Mouse (Mus musculus): ENCODE data around the gene Rbl1. TPM values are rescaled to one million over a fixed set of nuclear protein-coding genes. Genes with fewer than 3 reads are reported as not detected.

Rbl1 gene
- polyA plus RNA-seq, 1 experiment from 2014 or later = 5.7 TPM

DNA sequence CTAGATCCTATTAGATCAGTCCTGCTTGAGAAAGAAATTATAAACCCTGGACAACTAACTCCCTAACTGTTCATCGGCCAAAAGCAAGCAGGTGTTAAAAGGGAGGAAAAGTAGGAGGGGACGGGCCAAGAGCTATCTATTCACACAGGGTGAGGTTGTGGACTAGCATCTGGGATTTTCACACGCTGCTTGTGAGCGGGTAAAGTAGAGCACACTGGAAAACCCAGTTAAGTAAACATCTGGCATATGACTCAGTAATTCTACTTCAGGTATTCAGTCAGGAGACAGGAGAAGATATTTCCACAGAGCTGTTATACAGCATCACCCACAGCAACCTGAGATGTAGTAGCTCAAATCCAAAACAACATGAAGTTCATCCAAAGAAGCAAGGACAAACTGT, 85.8 kb downstream of the Rbl1 start:
- no peak overlapping the region for H3K27ac ChIP-seq (ENCODE audit: low read depth, low read length)
- no peaks in the 10 kb centered on the region for H3K9me3 ChIP-seq (ENCODE audit: control insufficient read depth, low read length)
- WGBS = 90% methylated on average over 4 of the region's 4 CpGs
- H3K4me3 ChIP-seq (ENCODE audit: low read depth, low read length) = no peak overlapping the region
- no peaks in the 10 kb centered on the region for H3K27me3 ChIP-seq (ENCODE audit: control insufficient read depth, insufficient read depth, low read length)
- no peaks in the 10 kb centered on the region for H3K36me3 ChIP-seq (ENCODE audit: control insufficient read depth, insufficient read depth, low read length)
- no peak overlapping the region for H3K4me2 ChIP-seq (ENCODE audit: low read depth, low read length)
- no peak for ATAC-seq (ENCODE audit: low read depth)
- H3K9ac ChIP-seq (replicated peaks; ENCODE audit: low read depth, low read length) = no peak overlapping the region
- H3K4me1 ChIP-seq (ENCODE audit: control insufficient read depth, insufficient read depth, low read length) = no peaks in the 10 kb centered on the region

DNA sequence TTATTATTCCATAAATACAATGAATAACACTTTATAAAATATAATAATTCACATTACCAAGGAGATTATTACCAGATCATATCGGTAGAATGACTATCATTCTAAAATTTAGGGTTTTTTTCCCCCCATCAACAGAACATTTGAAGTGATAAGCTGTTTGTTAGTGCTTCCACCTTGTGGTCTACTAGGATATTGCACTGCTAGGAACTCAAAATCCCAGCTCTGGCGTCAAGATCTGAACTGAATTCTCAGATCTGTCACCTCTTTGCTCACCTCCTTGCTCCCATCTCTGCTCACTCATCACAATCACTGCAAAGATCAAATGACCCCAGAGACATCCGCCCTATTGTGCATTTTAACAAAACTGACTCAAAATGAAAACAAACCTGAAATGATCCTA, 87.4 kb downstream of the Rbl1 start:
- ATAC-seq (ENCODE audit: low read depth) = no peak
- Histone ChIP-seq H3K9me3 (ENCODE audit: control insufficient read depth, low read length) (no peaks in the 10 kb centered on the region), H3K36me3 (ENCODE audit: control insufficient read depth, insufficient read depth, low read length) (no peaks in the 10 kb centered on the region), H3K27me3 (ENCODE audit: control insufficient read depth, insufficient read depth, low read length) (no peaks in the 10 kb centered on the region), H3K9ac (replicated peaks; ENCODE audit: low read depth, low read length) (no peak overlapping the region), H3K4me1 (ENCODE audit: control insufficient read depth, insufficient read depth, low read length) (no peaks in the 10 kb centered on the region), H3K27ac (ENCODE audit: low read depth, low read length) (no peak overlapping the region), H3K4me3 (ENCODE audit: low read depth, low read length) (no peak overlapping the region), H3K4me2 (ENCODE audit: low read depth, low read length) (no peak overlapping the region)
- 20% methylated on average over 3 of the region's 3 CpGs for WGBS

DNA sequence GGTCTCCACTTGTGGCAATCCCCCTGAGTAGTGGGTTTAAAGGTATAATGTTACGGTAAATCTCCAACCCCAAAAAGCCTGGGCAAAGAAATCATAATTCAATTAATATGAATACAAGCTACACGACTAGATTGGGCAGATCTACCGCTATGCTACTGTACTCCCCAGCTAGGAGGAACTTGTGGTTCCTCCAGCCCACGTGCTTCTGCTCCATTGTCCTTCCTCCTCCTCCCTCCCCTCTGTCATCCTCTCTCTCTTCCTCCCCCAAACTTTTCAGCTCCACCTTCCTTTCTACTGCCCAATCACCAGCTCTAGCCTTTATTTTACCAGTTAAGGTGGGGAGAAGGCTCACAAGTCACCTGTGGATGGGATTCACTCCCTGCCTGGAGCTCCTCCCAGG, 96.1 kb downstream of the Rbl1 start:
- no peaks in the 10 kb centered on the region for H3K36me3 ChIP-seq (ENCODE audit: control insufficient read depth, insufficient read depth, low read length)
- H3K4me3 ChIP-seq (ENCODE audit: low read depth, low read length) = no peak overlapping the region
- no peak overlapping the region for H3K27ac ChIP-seq (ENCODE audit: low read depth, low read length)
- no peak overlapping the region for H3K4me2 ChIP-seq (ENCODE audit: low read depth, low read length)
- H3K4me1 ChIP-seq (ENCODE audit: control insufficient read depth, insufficient read depth, low read length) = no peaks in the 10 kb centered on the region
- 86% methylated on average over 4 of the region's 4 CpGs for WGBS
- no peak for ATAC-seq (ENCODE audit: low read depth)
- no peaks in the 10 kb centered on the region for H3K27me3 ChIP-seq (ENCODE audit: control insufficient read depth, insufficient read depth, low read length)
- H3K9me3 ChIP-seq (ENCODE audit: control insufficient read depth, low read length) = no peaks in the 10 kb centered on the region
- H3K9ac ChIP-seq (replicated peaks; ENCODE audit: low read depth, low read length) = no peak overlapping the region

DNA sequence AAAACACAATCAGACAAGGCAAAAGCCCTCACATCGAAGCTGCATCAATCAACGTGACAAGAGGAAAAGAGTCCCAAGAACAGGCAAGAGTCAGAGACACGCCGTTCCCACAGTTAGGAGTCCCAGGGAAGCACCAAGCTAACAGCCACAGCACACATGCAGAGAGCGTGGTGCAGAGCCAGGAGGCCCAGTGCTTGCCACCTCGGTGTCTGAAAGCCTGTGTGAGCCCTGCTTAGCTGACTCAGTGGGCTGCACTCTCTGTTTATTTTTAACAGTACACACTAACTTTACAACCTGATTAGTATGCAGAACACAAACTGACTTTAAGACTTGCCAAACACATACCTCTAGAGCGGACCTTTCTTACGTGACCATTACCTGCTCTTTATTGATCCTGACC, 99.9 kb downstream of the Rbl1 start:
- Histone ChIP-seq H3K4me3 (ENCODE audit: low read depth, low read length) (no peak overlapping the region), H3K4me2 (ENCODE audit: low read depth, low read length) (no peak overlapping the region), H3K9me3 (ENCODE audit: control insufficient read depth, low read length) (no peaks in the 10 kb centered on the region), H3K27ac (ENCODE audit: low read depth, low read length) (no peak overlapping the region), H3K36me3 (ENCODE audit: control insufficient read depth, insufficient read depth, low read length) (peaks cover 5% of the 10 kb centered on the region; the same call in 1 of the 2 replicates), H3K4me1 (ENCODE audit: control insufficient read depth, insufficient read depth, low read length) (no peaks in the 10 kb centered on the region), H3K9ac (replicated peaks; ENCODE audit: low read depth, low read length) (no peak overlapping the region), H3K27me3 (ENCODE audit: control insufficient read depth, insufficient read depth, low read length) (no peaks in the 10 kb centered on the region)
- WGBS = 77% methylated on average over 8 of the region's 8 CpGs
- no peak for ATAC-seq (ENCODE audit: low read depth)

DNA sequence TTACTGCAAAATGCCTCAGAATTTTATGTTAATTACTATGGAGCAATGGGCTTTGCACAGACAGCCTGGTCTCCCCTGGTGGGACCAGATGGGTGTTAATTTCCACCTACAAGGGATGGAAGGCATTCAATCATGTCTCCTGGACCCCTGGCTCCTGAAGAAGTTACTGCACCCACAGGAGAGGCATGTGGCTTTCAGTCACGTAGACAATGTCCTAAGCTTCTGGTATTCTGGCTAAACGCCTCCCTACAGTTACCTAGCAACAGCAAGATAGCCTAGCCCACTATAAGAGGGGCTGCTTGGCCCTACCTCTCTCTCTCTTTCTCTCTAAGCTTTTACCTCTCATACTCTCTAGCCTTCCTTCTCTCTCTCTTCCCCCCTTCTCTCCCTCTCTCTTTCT, 102.1 kb downstream of the Rbl1 start:
- H3K9ac ChIP-seq (replicated peaks; ENCODE audit: low read depth, low read length) = no peak overlapping the region
- WGBS = 45% methylated on average over 2 of the region's 2 CpGs
- H3K4me1 ChIP-seq (ENCODE audit: control insufficient read depth, insufficient read depth, low read length) = no peaks in the 10 kb centered on the region
- peaks cover 5% of the 10 kb centered on the region; the same call in 1 of the 2 replicates for H3K36me3 ChIP-seq (ENCODE audit: control insufficient read depth, insufficient read depth, low read length)
- H3K27me3 ChIP-seq (ENCODE audit: control insufficient read depth, insufficient read depth, low read length) = no peaks in the 10 kb centered on the region
- no peak overlapping the region for H3K4me3 ChIP-seq (ENCODE audit: low read depth, low read length)
- no peak overlapping the region for H3K4me2 ChIP-seq (ENCODE audit: low read depth, low read length)
- H3K9me3 ChIP-seq (ENCODE audit: control insufficient read depth, low read length) = no peaks in the 10 kb centered on the region
- no peak for ATAC-seq (ENCODE audit: low read depth)
- H3K27ac ChIP-seq (ENCODE audit: low read depth, low read length) = no peak overlapping the region

DNA sequence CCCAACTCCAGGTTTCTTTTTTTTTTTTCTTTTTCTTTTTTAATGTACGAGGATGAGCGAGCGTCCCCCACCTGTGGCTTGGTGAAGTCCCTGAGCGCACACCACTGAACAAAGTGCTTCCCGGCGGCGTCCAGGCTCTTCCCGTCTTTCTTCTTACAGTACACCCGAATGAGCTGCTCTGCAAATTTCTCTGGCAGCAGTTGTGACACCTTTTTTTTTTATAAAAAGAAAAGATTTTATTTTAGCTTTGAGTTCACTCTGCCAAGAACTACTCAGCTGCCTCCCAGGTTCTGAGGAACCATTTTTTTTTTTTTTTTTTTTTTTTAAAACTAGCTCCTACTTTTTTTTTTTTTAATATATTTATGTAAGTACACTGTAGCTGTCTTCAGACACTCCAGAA, 102.7 kb downstream of the Rbl1 start:
- Histone ChIP-seq H3K9ac (replicated peaks; ENCODE audit: low read depth, low read length) (no peak overlapping the region), H3K9me3 (ENCODE audit: control insufficient read depth, low read length) (no peaks in the 10 kb centered on the region), H3K4me1 (ENCODE audit: control insufficient read depth, insufficient read depth, low read length) (no peaks in the 10 kb centered on the region), H3K27me3 (ENCODE audit: control insufficient read depth, insufficient read depth, low read length) (no peaks in the 10 kb centered on the region), H3K4me3 (ENCODE audit: low read depth, low read length) (no peak overlapping the region), H3K4me2 (ENCODE audit: low read depth, low read length) (no peak overlapping the region), H3K27ac (ENCODE audit: low read depth, low read length) (no peak overlapping the region), H3K36me3 (ENCODE audit: control insufficient read depth, insufficient read depth, low read length) (peaks cover 5% of the 10 kb centered on the region; the same call in 1 of the 2 replicates)
- no peak for ATAC-seq (ENCODE audit: low read depth)
- WGBS = 96% methylated on average over 9 of the region's 9 CpGs

DNA sequence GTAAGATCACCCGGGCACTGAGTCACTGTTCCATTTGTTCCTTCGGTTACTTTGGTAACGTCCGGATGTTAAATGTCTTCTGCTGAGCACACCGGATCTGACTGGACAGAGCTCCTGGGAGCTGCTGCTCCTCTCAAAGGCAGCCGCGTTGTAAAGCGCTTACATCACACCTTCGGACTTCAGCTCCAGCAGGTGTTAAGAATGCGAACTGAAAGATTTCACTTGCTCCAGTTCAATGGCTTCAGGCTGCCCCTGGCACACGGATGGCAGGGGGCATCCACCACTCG, 104.1 kb downstream of the Rbl1 start:
- no peak overlapping the region for H3K4me3 ChIP-seq (ENCODE audit: low read depth, low read length)
- ATAC-seq (ENCODE audit: low read depth) = no peak
- WGBS = 84% methylated on average over 12 of the region's 12 CpGs
- no peak overlapping the region for H3K9ac ChIP-seq (replicated peaks; ENCODE audit: low read depth, low read length)
- peaks cover 5% of the 10 kb centered on the region; the same call in 1 of the 2 replicates for H3K36me3 ChIP-seq (ENCODE audit: control insufficient read depth, insufficient read depth, low read length)
- H3K4me2 ChIP-seq (ENCODE audit: low read depth, low read length) = no peak overlapping the region
- H3K27ac ChIP-seq (ENCODE audit: low read depth, low read length) = no peak overlapping the region
- H3K4me1 ChIP-seq (ENCODE audit: control insufficient read depth, insufficient read depth, low read length) = no peaks in the 10 kb centered on the region
- H3K27me3 ChIP-seq (ENCODE audit: control insufficient read depth, insufficient read depth, low read length) = no peaks in the 10 kb centered on the region
- H3K9me3 ChIP-seq (ENCODE audit: control insufficient read depth, low read length) = no peaks in the 10 kb centered on the region

DNA sequence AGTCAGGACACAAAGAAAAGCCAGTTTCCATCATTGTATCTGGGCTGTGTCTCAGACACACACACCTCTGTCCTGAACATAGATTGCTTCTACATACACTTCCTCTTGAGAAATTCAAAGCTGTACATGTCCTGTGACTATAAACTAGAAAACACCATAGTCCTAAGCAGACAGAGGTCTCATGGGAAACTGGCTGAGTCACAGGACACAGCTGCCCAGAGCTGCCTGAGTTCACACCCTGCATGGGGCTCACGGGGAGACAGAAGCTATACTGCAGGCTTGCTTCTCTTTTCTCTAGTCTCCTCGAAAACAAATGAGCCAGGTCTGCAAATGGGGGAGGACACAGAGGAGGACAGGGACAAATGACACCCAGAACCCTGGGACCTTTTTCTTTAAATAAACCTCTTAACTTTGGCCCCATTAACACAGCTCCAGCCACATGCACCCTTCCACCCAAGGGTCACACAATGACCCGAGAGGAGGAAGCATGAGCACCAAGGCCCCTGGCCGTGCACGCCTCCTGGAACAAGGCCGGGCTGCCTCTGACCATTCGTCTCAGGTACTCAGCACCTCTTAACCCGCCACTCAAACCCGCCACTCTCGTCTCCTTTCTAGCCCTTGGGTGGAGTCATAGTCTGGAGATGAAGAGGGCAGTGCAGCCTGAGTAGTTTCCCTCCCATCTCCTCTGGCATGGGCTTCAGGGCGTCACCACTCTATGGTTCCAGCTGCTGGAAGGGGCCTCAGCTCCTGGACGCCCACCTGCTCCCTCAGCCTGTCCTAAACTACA, 104.6 kb downstream of the Rbl1 start:
- Histone ChIP-seq H3K9me3 (ENCODE audit: control insufficient read depth, low read length) (no peaks in the 10 kb centered on the region), H3K27ac (ENCODE audit: low read depth, low read length) (no peak overlapping the region), H3K9ac (replicated peaks; ENCODE audit: low read depth, low read length) (no peak overlapping the region), H3K4me3 (ENCODE audit: low read depth, low read length) (no peak overlapping the region), H3K36me3 (ENCODE audit: control insufficient read depth, insufficient read depth, low read length) (peaks cover 5% of the 10 kb centered on the region; the same call in 1 of the 2 replicates), H3K4me1 (ENCODE audit: control insufficient read depth, insufficient read depth, low read length) (no peaks in the 10 kb centered on the region), H3K4me2 (ENCODE audit: low read depth, low read length) (no peak overlapping the region), H3K27me3 (ENCODE audit: control insufficient read depth, insufficient read depth, low read length) (no peaks in the 10 kb centered on the region)
- 86% methylated on average over 12 of the region's 12 CpGs for WGBS
- ATAC-seq (ENCODE audit: low read depth) = no peak
